Mouse (Mus musculus) heart, postnatal 0 days (tissue): ENCODE results near the gene Chpt1. TPM values are rescaled to one million over a fixed set of nuclear protein-coding genes. Genes with fewer than 3 reads are reported as not detected.

Source experiments
- ATAC-seq: fragments of 200-750 bp; cut with Nextera tagmentation; 2 replicates; pipeline ENCODE4 v1.8.0; 2017; ENCODE audit warnings: low read depth, moderate number of reproducible peaks, moderate library complexity; ENCODE audit not compliant: insufficient read depth
- DNase-seq: peaks from one replicate; pipeline ENCODE4 v3.0.0-alpha.2; 2016; ENCODE audit warnings: low spot score
- H3K27ac ChIP-seq: fragments of 300-500 bp; sonication (generic); 2 replicates; pipeline ENCODE4 v1.5.1; 2014; ENCODE audit warnings: low read depth, mild to moderate bottlenecking
- H3K27me3 ChIP-seq: fragments of 300-500 bp; sonication (generic); 2 replicates; pipeline ENCODE4 v1.6.1; 2014; ENCODE audit warnings: low read length, mixed read lengths; ENCODE audit not compliant: control insufficient read depth, insufficient read depth
- H3K36me3 ChIP-seq: fragments of 300-500 bp; sonication (generic); replicated peaks from 2 replicates; pipeline ENCODE4 v1.6.1; 2014; ENCODE audit warnings: low read length, mixed read lengths; ENCODE audit not compliant: control insufficient read depth, insufficient read depth
- H3K4me1 ChIP-seq: fragments of 300-500 bp; sonication (generic); 2 replicates; pipeline ENCODE4 v1.6.1; 2014; ENCODE audit warnings: antibody characterized with exemption; ENCODE audit not compliant: control insufficient read depth, insufficient read depth
- H3K4me2 ChIP-seq: fragments of 300-500 bp; sonication (generic); 2 replicates; pipeline ENCODE4 v1.6.1; 2014; ENCODE audit warnings: low read depth, mild to moderate bottlenecking, low read length, moderate library complexity
- H3K4me3 ChIP-seq: fragments of 300-500 bp; sonication (generic); 2 replicates; pipeline ENCODE4 v1.5.1; 2014; ENCODE audit warnings: low read depth, low read length
- H3K9ac ChIP-seq: fragments of 300-500 bp; sonication (generic); replicated peaks from 2 replicates; pipeline ENCODE4 v1.6.1; 2014; ENCODE audit warnings: low read depth, low read length, mixed read lengths
- H3K9me3 ChIP-seq: fragments of 300-500 bp; sonication (generic); replicated peaks from 2 replicates; pipeline ENCODE4 v1.6.1; 2016; ENCODE audit warnings: low read length; ENCODE audit not compliant: control insufficient read depth
- CTCF ChIP-seq: IDR thresholded peaks from 2 replicates; pipeline ENCODE4 v1.5.1; 2016; ENCODE audit warnings: antibody characterized with exemption, control low read depth, low read depth
- EP300 ChIP-seq: IDR thresholded peaks from 2 replicates; pipeline ENCODE4 v1.6.1; 2016; ENCODE audit warnings: antibody characterized with exemption, low read depth
- WGBS: fragments of 180-500 bp; shearing (Covaris S2); extraction: QIAGEN DNeasy Blood & Tissue Kit; methylation state at CpG from one replicate; pipeline ENCODE4 v1.1.7; 2014; 5-methylcytosine and 5-hydroxymethylcytosine counted together
- polyA plus RNA-seq: library from polyadenylated mRNA; unstranded; fragments of >200 nt; fragmentation: Nextera tagmentation; extraction: Ambion mirVana; gene quantifications from 2 replicates; pipeline ENCODE4 v1.2.1, GENCODE M21; 2015
- total RNA-seq: library from RNA; depleted of rRNA; stranded (reverse); fragments of >200 nt; gene quantifications from 2 replicates; pipeline ENCODE4 v1.2.3, GENCODE M21; 2014; ENCODE audit warnings: low replicate concordance; rRNA removed

The Chpt1 gene
- total RNA-seq (85.7 and 142 TPM in 2 replicates), polyA plus RNA-seq (94.1 and 99.9 TPM in 2 replicates)

DNA sequence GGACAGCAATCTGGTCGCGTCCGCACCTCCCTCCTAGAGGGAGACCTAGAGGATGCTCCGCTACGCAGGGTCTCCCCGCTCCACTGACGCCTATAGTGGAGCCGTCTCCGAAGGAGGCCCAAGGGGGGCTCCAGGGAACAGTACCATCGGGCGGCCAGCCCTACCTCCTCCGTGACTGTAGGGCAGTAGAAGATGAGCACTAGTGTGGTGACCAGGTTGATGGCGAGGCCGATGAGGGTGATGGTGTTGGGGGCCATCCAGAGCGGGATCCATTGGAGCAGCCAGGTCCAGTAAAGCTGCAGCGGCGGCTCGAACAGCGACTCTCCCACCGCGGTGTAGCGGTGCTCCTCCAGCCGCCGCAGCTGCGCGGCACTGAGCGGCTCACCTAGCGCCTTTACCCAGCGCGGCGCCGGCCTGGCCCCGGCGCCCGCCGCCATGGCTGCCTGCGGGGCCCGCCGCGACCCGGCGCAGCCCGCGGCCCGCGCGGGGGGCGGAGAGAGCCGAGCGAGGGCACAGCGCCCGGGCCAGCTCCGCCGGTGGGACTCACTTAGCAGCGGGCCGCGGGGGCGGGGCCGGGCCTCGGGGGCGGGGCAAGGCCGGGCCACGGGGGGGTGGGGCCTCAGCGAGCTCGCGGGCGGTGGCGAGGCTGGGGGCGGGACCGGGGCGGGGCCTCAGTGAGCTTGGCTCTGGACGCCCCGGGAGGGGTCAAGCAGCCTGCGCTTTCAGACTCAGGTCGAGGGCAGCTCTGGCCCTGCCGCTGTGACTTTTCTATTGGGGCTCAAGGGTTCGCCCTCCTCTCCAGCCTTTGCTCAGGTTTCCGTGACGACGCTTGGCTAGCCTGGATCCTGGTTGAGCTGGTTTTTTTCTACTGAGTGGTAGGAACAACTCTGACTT lies at the start of gene Chpt1:
TSS of gene Chpt1 (minus strand) at position 653 of the 894 bp plus-strand sequence.
- no peak for TF ChIP-seq EP300
- Histone ChIP-seq H3K4me3 (peak within 1 kb of the TSS; percentile 80), H3K4me2 (peak within 1 kb of the TSS; percentile 77), H3K36me3 (no peaks in the 10 kb centered on the region), H3K27me3 (no peaks in the 10 kb centered on the region), H3K9ac (peak within 1 kb of the TSS; percentile 85), H3K9me3 (no peaks in the 10 kb centered on the region), H3K27ac (peak within 1 kb of the TSS; percentile 82), H3K4me1 (no peaks in the 10 kb centered on the region; the same call in 1 of the 2 replicates)
- DNase-seq: peak; percentile 82
- ATAC-seq: peak; percentile 96
- WGBS: 0% methylated on average over 50 of the region's 80 CpGs

DNA sequence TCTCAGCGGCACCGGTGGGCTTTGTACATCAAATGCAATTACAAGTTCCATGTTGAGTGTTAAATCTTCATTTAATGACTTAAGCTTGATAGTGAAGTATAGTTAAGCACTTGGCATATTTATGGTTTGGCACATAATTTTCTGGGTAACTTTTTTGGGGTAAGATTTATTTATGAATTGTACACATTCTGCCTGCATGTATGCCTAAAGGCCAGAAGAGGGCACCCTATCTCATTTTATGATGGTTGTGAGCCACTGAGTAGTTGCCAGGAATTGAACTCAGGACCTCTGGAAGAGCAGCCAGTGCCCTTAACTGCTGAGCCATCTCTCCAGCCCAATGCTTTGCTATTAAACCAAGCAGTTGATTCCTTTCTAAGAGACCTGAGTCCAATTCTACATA lies 48.9 kb upstream of the Chpt1 start:
- Histone ChIP-seq H3K4me1 (no peaks in the 10 kb centered on the region), H3K27me3 (no peaks in the 10 kb centered on the region), H3K4me3 (no peak overlapping the region), H3K9ac (no peak overlapping the region), H3K4me2 (no peak overlapping the region), H3K27ac (no peak overlapping the region), H3K36me3 (no peaks in the 10 kb centered on the region), H3K9me3 (no peaks in the 10 kb centered on the region)
- ATAC-seq: no peak
- TF ChIP-seq EP300 (no peak), CTCF (peak; percentile 9; the same call in 1 of the 2 replicates)
- no peak for DNase-seq
- WGBS: 91% methylated on average over 2 of the region's 2 CpGs

DNA sequence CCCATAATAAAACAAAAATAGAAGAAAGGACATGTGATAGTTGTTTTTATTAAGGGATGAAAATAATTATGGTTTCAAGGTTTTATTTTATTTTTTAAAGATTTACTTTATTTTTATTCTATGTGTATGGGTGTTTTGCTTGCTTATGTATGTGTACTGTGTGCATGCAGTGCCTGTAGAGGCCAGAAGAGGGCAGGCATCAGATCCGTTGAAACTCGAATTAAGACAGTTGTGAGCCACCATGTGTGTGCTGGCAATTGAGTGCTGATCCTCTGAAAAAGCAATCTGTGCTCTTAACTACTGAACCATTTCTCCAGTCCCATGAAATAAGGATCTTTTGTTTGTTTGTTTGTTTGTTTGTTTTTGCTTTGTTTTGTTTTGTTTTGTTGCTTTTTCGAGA lies 46.4 kb upstream of the Chpt1 start:
- no peak for TF ChIP-seq CTCF
- no peak for TF ChIP-seq EP300
- H3K27ac ChIP-seq: no peak overlapping the region
- 70% methylated on average over 3 of the region's 3 CpGs for WGBS

DNA sequence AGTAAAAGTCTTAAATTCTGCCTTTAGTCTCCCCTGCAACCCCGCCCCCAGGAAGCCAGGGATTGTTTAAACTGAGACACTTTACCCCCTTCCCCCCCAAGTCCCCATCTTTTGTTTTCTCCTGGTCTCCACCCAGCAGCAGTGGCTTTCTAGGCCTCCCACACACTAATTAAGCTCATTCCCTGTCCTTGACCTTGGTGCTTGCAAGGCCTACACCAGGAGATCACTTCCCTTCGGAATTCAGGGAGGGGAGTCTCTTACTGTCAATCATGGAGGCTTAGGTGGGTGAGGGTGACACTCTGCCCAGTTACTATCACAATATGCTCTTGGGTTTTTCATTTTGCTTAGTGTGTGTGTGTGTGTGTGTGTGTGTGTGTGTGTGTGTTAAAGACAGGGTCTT lies 43.8 kb upstream of the Chpt1 start:
- TF ChIP-seq EP300: no peak
- no peak for TF ChIP-seq CTCF
- no peak for DNase-seq
- Histone ChIP-seq H3K27me3 (no peaks in the 10 kb centered on the region), H3K27ac (no peak overlapping the region), H3K4me2 (no peak overlapping the region), H3K4me1 (no peaks in the 10 kb centered on the region), H3K9ac (no peak overlapping the region), H3K36me3 (no peaks in the 10 kb centered on the region), H3K9me3 (peaks cover 4% of the 10 kb centered on the region), H3K4me3 (no peak overlapping the region)
- ATAC-seq: no peak
- WGBS: 56% methylated on average over 2 of the region's 2 CpGs

More for the DNA sequence above, 46.4 kb upstream of the Chpt1 start:
- no peaks in the 10 kb centered on the region for H3K27me3 ChIP-seq
- H3K36me3 ChIP-seq: no peaks in the 10 kb centered on the region
- no peak overlapping the region for H3K4me3 ChIP-seq
- ATAC-seq: no peak
- H3K9me3 ChIP-seq: no peaks in the 10 kb centered on the region
- no peak for DNase-seq
- no peak overlapping the region for H3K9ac ChIP-seq
- H3K4me1 ChIP-seq: no peaks in the 10 kb centered on the region
- H3K4me2 ChIP-seq: no peak overlapping the region

DNA sequence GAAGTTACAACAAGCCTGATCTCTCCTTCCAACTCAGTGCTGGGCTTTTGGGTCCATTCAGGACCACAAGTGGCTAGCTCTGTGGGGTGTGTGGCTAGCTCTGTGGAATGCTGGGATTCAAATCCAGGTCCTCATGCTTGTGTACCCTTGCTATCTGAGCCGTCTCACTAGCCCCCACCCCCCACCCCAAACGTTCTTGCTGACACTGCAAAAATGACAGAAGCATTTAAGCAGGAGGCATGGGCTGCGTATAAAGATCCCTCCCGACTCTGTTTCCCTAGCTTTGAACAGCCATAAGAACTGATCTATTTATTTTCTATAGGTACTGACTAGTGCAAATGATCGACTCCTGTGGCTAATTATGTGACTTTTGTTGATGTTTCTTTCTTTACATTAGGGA lies 26.8 kb upstream of the Chpt1 start:
- H3K27me3 ChIP-seq: no peaks in the 10 kb centered on the region
- no peaks in the 10 kb centered on the region for H3K4me1 ChIP-seq
- no peak overlapping the region for H3K27ac ChIP-seq
- H3K36me3 ChIP-seq: no peaks in the 10 kb centered on the region
- WGBS: 62% methylated on average over 5 of the region's 5 CpGs
- no peak overlapping the region for H3K4me2 ChIP-seq
- TF ChIP-seq EP300: no peak
- no peak for TF ChIP-seq CTCF
- DNase-seq: no peak
- no peak overlapping the region for H3K9ac ChIP-seq
- H3K9me3 ChIP-seq: no peaks in the 10 kb centered on the region
- ATAC-seq: no peak
- no peak overlapping the region for H3K4me3 ChIP-seq
